ENCODE assay signal across 9 mouse cellular contexts in the genomic region with DNA sequence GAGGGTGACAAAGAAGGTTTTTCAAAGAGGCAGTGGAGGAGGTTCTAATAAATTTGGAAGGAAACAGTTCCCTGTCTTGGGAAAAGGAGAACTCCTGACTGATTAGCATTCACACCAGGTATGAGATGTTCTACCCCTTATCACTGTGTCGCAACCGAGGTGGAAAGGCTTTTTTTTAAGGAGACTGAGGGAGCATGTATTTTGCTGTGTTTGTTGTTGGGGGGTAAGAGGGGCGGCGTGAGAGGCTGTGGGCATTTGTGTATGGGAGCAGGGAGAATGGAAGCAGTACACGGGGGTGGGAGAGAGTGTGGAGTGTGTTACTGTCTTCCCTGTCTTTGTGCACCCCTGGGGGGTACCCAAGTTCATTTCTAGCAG.
DNase-seq lines count a peak whose midpoint lies in the region; ATAC-seq and TF ChIP-seq lines count a peak whose summit lies in the region.
"Had no signal": no experiment of that assay in that cellular context is flagged by ENCODE, and none has a peak within 500 bp of the region (broad histone marks: within the 10 kb centered on the region; RNA-seq: fewer than 3 reads in every experiment).

No protein-coding gene starts in this region.

- WGBS in kidney, postnatal 0 days, result 1% methylated on average over 5 of the region's 5 CpGs
- 3% methylated on average over 5 of the region's 5 CpGs for WGBS in heart, postnatal 0 days
- WGBS in midbrain, embryonic 11.5 days, result 0% methylated on average over 5 of the region's 5 CpGs

- H3K27ac ChIP-seq in kidney, postnatal 0 days, result peak overlapping the region; percentile 44
- H3K27ac ChIP-seq in heart, postnatal 0 days (ENCODE audit: low read depth), result peak overlapping the region; percentile 78
- H3K27ac ChIP-seq in midbrain, embryonic 11.5 days (ENCODE audit: low read depth, low read length), result peak overlapping the region; percentile 96
- H3K27ac ChIP-seq: macrophage had no signal

- no peak for TF ChIP-seq CTCF in kidney, postnatal 0 days (IDR thresholded peaks at IDR 0.05; ENCODE audit: low read depth)
- TF ChIP-seq CTCF in heart, postnatal 0 days (IDR thresholded peaks at IDR 0.05; ENCODE audit: low read depth), result no peak

- peak overlapping the region; percentile 80 for H3K4me2 ChIP-seq in kidney, postnatal 0 days (ENCODE audit: low read length)
- H3K4me2 ChIP-seq in heart, postnatal 0 days (ENCODE audit: low read depth, low read length), result peak overlapping the region; percentile 81
- peak overlapping the region; percentile 67 for H3K4me2 ChIP-seq in midbrain, embryonic 11.5 days

- peaks cover 5% of the 10 kb centered on the region; the same call in 1 of the 2 replicates for H3K4me1 ChIP-seq in kidney, postnatal 0 days (replicated peaks; ENCODE audit: insufficient read depth, low read length)
- H3K4me1 ChIP-seq in heart, postnatal 0 days (ENCODE audit: control insufficient read depth, insufficient read depth), result peaks cover 27% of the 10 kb centered on the region
- H3K4me1 ChIP-seq in midbrain, embryonic 11.5 days (ENCODE audit: control insufficient read depth, insufficient read depth, low read length), result peaks cover 24% of the 10 kb centered on the region

- H3K9me3 ChIP-seq in kidney, postnatal 0 days (replicated peaks; ENCODE audit: low read length), result no peaks in the 10 kb centered on the region
- no peaks in the 10 kb centered on the region for H3K9me3 ChIP-seq in heart, postnatal 0 days (replicated peaks; ENCODE audit: control insufficient read depth, low read length)
- no peaks in the 10 kb centered on the region for H3K9me3 ChIP-seq in midbrain, embryonic 11.5 days (ENCODE audit: control insufficient read depth, low read length)

- no peak; the same call in 1 of the 2 replicates for ATAC-seq in kidney, postnatal 0 days (replicated peaks; ENCODE audit: low FRiP score, low read depth)
- ATAC-seq in heart, postnatal 0 days (ENCODE audit: insufficient read depth, low read depth), result peak; percentile 31; the same call in 1 of the 2 replicates
- ATAC-seq in midbrain, embryonic 11.5 days (ENCODE audit: low FRiP score), result peak; percentile 76
- no peak for ATAC-seq in erythroid progenitor cell, adult 5-6 weeks (replicated peaks; ENCODE audit: low FRiP score, poor library complexity, severe bottlenecking)

- no peaks in the 10 kb centered on the region for H3K36me3 ChIP-seq in kidney, postnatal 0 days (ENCODE audit: insufficient read depth, low read length)
- H3K36me3 ChIP-seq in heart, postnatal 0 days (replicated peaks; ENCODE audit: control insufficient read depth, insufficient read depth, low read length), result no peaks in the 10 kb centered on the region
- H3K36me3 ChIP-seq in midbrain, embryonic 11.5 days (ENCODE audit: control insufficient read depth, insufficient read depth, low read length), result no peaks in the 10 kb centered on the region

- peak overlapping the region; percentile 45 for H3K4me3 ChIP-seq in kidney, postnatal 0 days (replicated peaks; ENCODE audit: low read depth, low read length)
- peak overlapping the region; percentile 49 for H3K4me3 ChIP-seq in heart, postnatal 0 days (ENCODE audit: low read depth, low read length)
- H3K4me3 ChIP-seq in midbrain, embryonic 11.5 days (ENCODE audit: low read depth, low read length), result peak overlapping the region; percentile 59

- peak; percentile 42 for DNase-seq in kidney, postnatal 0 days (ENCODE audit: low spot score)
- no peak for DNase-seq in kidney, adult 18-20 months
- DNase-seq in cerebellum, adult 9-10 months, result peak; percentile 68
- peak; percentile 43 for DNase-seq in heart, postnatal 0 days (ENCODE audit: low spot score)
- DNase-seq in midbrain, embryonic 11.5 days (ENCODE audit: low spot score, missing footprints), result no peak
- DNase-seq in frontal cortex, postnatal 14 days (ENCODE audit: low spot score in 2 of 2), result no peak
- no peak for DNase-seq in frontal cortex, adult 2 months (ENCODE audit: extremely low spot score in 1 of 2, low spot score in 1 of 2)

- no peak for TF ChIP-seq EP300 in heart, postnatal 0 days (IDR thresholded peaks at IDR 0.05; ENCODE audit: low read depth)

- H3K27me3 ChIP-seq in kidney, postnatal 0 days (ENCODE audit: insufficient read depth, low read length), result no peaks in the 10 kb centered on the region
- H3K27me3 ChIP-seq in heart, postnatal 0 days (ENCODE audit: control insufficient read depth, insufficient read depth, low read length), result no peaks in the 10 kb centered on the region
- no peaks in the 10 kb centered on the region for H3K27me3 ChIP-seq in midbrain, embryonic 11.5 days (ENCODE audit: control insufficient read depth, insufficient read depth, low read length)

- H3K9ac ChIP-seq in kidney, postnatal 0 days (ENCODE audit: low read depth, low read length), result peak overlapping the region; percentile 49
- peak overlapping the region; percentile 66 for H3K9ac ChIP-seq in heart, postnatal 0 days (replicated peaks; ENCODE audit: low read depth, low read length)
- H3K9ac ChIP-seq in midbrain, embryonic 11.5 days (ENCODE audit: low read length), result peak overlapping the region; percentile 93

Comparison
In these comparisons a context has a peak if more than half of its experiments do, and no peak if none do; other contexts are left out.
1. DNase-seq: peak in kidney, postnatal 0 days (single experiment), cerebellum, adult 9-10 months (single experiment) and heart, postnatal 0 days (single experiment); none in kidney, adult 18-20 months (single experiment), midbrain, embryonic 11.5 days (single experiment), frontal cortex, postnatal 14 days (0 of 2) and frontal cortex, adult 2 months (0 of 2).
2. ATAC-seq: peak in heart, postnatal 0 days (single experiment) and midbrain, embryonic 11.5 days (single experiment); none in kidney, postnatal 0 days (single experiment) and erythroid progenitor cell, adult 5-6 weeks (single experiment).
3. H3K27ac ChIP-seq: peak in every context shown above with its lines; median percentile 96 in midbrain, embryonic 11.5 days; 78 in heart, postnatal 0 days; 44 in kidney, postnatal 0 days.
4. Peak in every context shown above with its lines, with median percentiles within 50 percentile points of each other: H3K4me2 ChIP-seq, H3K4me3 ChIP-seq and H3K9ac ChIP-seq.